Mouse (Mus musculus) hindbrain, postnatal 0 days (tissue): Measurements from ENCODE around the gene Gm17622. TPM values are rescaled to one million over a fixed set of nuclear protein-coding genes. Genes with fewer than 3 reads are reported as not detected.

Experiments
- ATAC-seq: fragments of 200-750 bp; cut with Nextera tagmentation; 2 replicates; pipeline ENCODE4 v1.8.0; 2017; ENCODE audit warnings: mild to moderate bottlenecking, moderate TSS enrichment, moderate library complexity
- DNase-seq: peaks from one replicate; pipeline ENCODE4 v3.0.0-alpha.2; 2015; ENCODE audit warnings: low spot score
- H3K27ac ChIP-seq: fragments of 300-500 bp; sonication (generic); 2 replicates; pipeline ENCODE4 v1.5.1; 2014; ENCODE audit warnings: mild to moderate bottlenecking
- H3K27me3 ChIP-seq: fragments of 300-500 bp; sonication (generic); 2 replicates; pipeline ENCODE4 v1.6.1; 2014; ENCODE audit warnings: low read length, mixed read lengths; ENCODE audit not compliant: insufficient read depth
- H3K36me3 ChIP-seq: fragments of 300-500 bp; sonication (generic); 2 replicates; pipeline ENCODE4 v1.6.1; 2014; ENCODE audit warnings: low read length, mixed read lengths; ENCODE audit not compliant: insufficient read depth
- H3K4me1 ChIP-seq: fragments of 300-500 bp; sonication (generic); 2 replicates; pipeline ENCODE4 v1.6.1; 2014; ENCODE audit warnings: antibody characterized with exemption, low read length, mixed read lengths; ENCODE audit not compliant: insufficient read depth
- H3K4me2 ChIP-seq: fragments of 300-500 bp; sonication (generic); 2 replicates; pipeline ENCODE4 v1.6.1; 2014; ENCODE audit warnings: low read depth, mild to moderate bottlenecking, low read length, moderate library complexity, mixed read lengths
- H3K4me3 ChIP-seq: fragments of 300-500 bp; sonication (generic); 2 replicates; pipeline ENCODE4 v1.5.1; 2014; ENCODE audit warnings: low read length
- H3K9ac ChIP-seq: fragments of 300-500 bp; sonication (generic); replicated peaks from 2 replicates; pipeline ENCODE4 v1.6.1; 2014; ENCODE audit warnings: mild to moderate bottlenecking, low read length, moderate library complexity, mixed read lengths
- H3K9me3 ChIP-seq: fragments of 300-500 bp; sonication (generic); 2 replicates; pipeline ENCODE4 v1.6.1; 2016; ENCODE audit warnings: low read length, mixed read lengths
- CTCF ChIP-seq: IDR thresholded peaks from 2 replicates; pipeline ENCODE4 v1.5.1; 2016; ENCODE audit warnings: antibody characterized with exemption, control low read depth, low read depth
- WGBS: fragments of 180-500 bp; shearing (Covaris S2); extraction: QIAGEN DNeasy Blood & Tissue Kit; methylation state at CpG from one replicate; pipeline ENCODE4 v1.1.7; 2014; 5-methylcytosine and 5-hydroxymethylcytosine counted together
- polyA plus RNA-seq: library from polyadenylated mRNA; unstranded; fragments of >200 nt; fragmentation: Nextera tagmentation; extraction: Ambion mirVana; gene quantifications from 2 replicates; pipeline ENCODE4 v1.2.1, GENCODE M21; 2015
- total RNA-seq: library from RNA; depleted of rRNA; stranded (reverse); fragments of >200 nt; gene quantifications from 2 replicates; pipeline ENCODE4 v1.2.3, GENCODE M21; 2014

Gm17622 gene
- total and polyA plus RNA-seq, 2 experiments from 2014 or later = not detected

- Histone ChIP-seq H3K27me3 (no peaks in the 10 kb centered on the region), H3K4me1 (no peaks in the 10 kb centered on the region), H3K27ac (no peak overlapping the region), H3K4me3 (no peak overlapping the region), H3K4me2 (no peak overlapping the region), H3K9ac (no peak overlapping the region), H3K9me3 (no peaks in the 10 kb centered on the region), H3K36me3 (no peaks in the 10 kb centered on the region)
- no peak for TF ChIP-seq CTCF
- WGBS = 81% methylated on average over 6 of the region's 6 CpGs
- DNase-seq (no peak), ATAC-seq (no peak)
These were observed 15.8 kb downstream of the Gm17622 start for GRCm38 (mm10) chr13:96506313-96506712.

GRCm38 (mm10) chr13:96507541-96507940, 17.0 kb downstream of the Gm17622 start:
- Histone ChIP-seq H3K4me3 (no peak overlapping the region), H3K27ac (no peak overlapping the region), H3K4me2 (no peak overlapping the region), H3K9ac (no peak overlapping the region), H3K4me1 (no peaks in the 10 kb centered on the region), H3K36me3 (no peaks in the 10 kb centered on the region), H3K27me3 (no peaks in the 10 kb centered on the region), H3K9me3 (no peaks in the 10 kb centered on the region)
- WGBS = 93% methylated on average over 4 of the region's 4 CpGs
- ATAC-seq = no peak
- no peak for DNase-seq
- no peak for TF ChIP-seq CTCF

- Histone ChIP-seq H3K4me3 (no peak overlapping the region), H3K27me3 (no peaks in the 10 kb centered on the region), H3K9ac (no peak overlapping the region), H3K36me3 (no peaks in the 10 kb centered on the region), H3K4me2 (no peak overlapping the region), H3K4me1 (no peaks in the 10 kb centered on the region), H3K9me3 (no peaks in the 10 kb centered on the region), H3K27ac (no peak overlapping the region)
- no peak for TF ChIP-seq CTCF
- DNase-seq (no peak), ATAC-seq (no peak)
- WGBS = 79% methylated on average over 13 of the region's 13 CpGs
These were observed 20.1 kb downstream of the Gm17622 start for GRCm38 (mm10) chr13:96510635-96511034.

DNA sequence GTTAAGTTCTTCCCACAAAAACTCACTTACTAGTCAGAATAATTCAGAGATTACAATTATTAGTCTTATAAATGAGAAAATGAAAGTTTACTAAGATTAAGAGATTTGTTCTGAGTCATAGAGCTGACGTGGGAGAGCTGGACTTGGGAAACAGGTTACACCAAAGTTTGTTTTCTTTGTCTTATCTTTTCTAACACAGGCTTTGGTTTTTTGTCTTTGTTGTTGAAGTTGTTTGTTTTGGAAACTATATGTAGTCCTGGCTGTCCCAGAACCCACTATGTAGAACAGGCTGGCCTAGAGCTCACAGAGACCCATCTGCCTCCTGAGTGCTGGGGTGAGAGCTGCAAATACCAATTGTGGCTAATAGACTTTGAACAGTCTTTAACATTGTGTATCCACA, 20.7 kb downstream of the Gm17622 start:
- no peak for ATAC-seq
- 79% methylated on average over 1 of the region's 1 CpGs for WGBS
- H3K36me3 ChIP-seq = no peaks in the 10 kb centered on the region
- no peaks in the 10 kb centered on the region for H3K9me3 ChIP-seq
- H3K4me3 ChIP-seq = no peak overlapping the region
- no peak overlapping the region for H3K27ac ChIP-seq
- H3K4me2 ChIP-seq = no peak overlapping the region
- no peak for DNase-seq
- H3K27me3 ChIP-seq = no peaks in the 10 kb centered on the region
- TF ChIP-seq CTCF = no peak
- no peak overlapping the region for H3K9ac ChIP-seq
- H3K4me1 ChIP-seq = no peaks in the 10 kb centered on the region

DNA sequence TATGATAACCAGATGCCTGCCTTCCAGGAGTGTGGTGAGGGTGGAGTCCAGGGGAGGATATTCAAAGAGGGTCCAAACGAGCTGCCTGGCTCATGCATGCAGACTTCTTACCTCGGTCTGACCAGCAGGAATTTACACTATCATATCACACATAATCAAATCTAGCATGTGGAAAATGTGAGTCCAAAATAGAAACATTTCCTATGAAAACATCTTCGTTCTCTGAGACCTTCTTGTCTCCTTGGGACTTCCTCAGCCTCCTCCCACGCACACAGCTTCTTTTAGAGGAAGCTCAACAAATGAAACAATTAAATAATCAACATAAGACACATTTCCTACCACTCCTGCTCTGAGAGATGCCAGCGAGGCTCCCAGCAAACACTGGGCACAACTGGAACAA, 21.4 kb downstream of the Gm17622 start:
- TF ChIP-seq CTCF = no peak
- no peaks in the 10 kb centered on the region for H3K27me3 ChIP-seq
- H3K4me1 ChIP-seq = no peaks in the 10 kb centered on the region
- no peak overlapping the region for H3K9ac ChIP-seq
- ATAC-seq (no peak), DNase-seq (no peak)
- H3K4me3 ChIP-seq = no peak overlapping the region
- no peaks in the 10 kb centered on the region for H3K36me3 ChIP-seq
- no peak overlapping the region for H3K4me2 ChIP-seq
- no peak overlapping the region for H3K27ac ChIP-seq
- 72% methylated on average over 5 of the region's 5 CpGs for WGBS
- H3K9me3 ChIP-seq = no peaks in the 10 kb centered on the region

DNA sequence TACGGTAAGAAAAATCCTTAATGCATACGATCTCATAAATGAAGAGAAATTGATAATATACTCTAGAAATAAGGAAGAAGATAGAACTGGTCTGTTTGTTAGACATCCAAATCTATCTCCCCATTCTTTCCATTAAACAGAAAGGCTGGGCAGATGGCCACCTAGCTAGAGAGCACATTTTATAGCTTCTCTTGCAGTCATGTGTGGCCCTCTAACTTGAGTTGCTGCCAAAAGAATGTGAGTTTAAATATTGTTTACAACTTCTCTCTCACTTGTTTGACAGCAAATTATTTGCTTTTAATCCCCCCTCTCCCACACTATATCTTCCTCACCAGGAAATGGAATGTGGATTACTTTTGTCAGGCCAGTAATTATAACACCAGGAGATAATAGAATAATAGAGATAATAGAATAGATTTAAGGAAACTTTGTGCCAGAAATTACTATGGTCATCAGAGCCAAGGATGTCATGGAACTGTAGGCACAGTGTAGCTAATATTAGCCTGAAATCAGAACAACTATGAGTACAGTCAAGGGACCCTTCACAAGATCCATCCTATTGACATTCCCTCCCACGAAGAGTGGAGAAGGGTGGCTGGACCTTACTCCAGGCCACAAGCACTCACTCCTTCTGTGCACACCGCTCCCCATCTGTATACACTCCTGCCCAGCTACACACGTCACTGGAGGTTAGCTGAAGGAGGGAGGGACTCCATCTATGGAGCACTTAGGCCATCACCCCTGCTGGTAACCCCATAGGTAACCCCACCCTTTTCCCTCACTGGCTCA, 23.8 kb downstream of the Gm17622 start:
- no peak for DNase-seq
- Histone ChIP-seq H3K4me1 (no peaks in the 10 kb centered on the region), H3K4me2 (no peak overlapping the region), H3K4me3 (no peak overlapping the region), H3K36me3 (no peaks in the 10 kb centered on the region), H3K9me3 (no peaks in the 10 kb centered on the region), H3K27me3 (no peaks in the 10 kb centered on the region), H3K27ac (no peak overlapping the region), H3K9ac (no peak overlapping the region)
- WGBS = 86% methylated on average over 5 of the region's 5 CpGs
- no peak for ATAC-seq
- no peak for TF ChIP-seq CTCF

- DNase-seq = no peak
- Histone ChIP-seq H3K36me3 (no peaks in the 10 kb centered on the region), H3K4me2 (no peak overlapping the region), H3K27me3 (no peaks in the 10 kb centered on the region), H3K4me1 (no peaks in the 10 kb centered on the region), H3K4me3 (no peak overlapping the region), H3K9ac (no peak overlapping the region), H3K9me3 (no peaks in the 10 kb centered on the region), H3K27ac (no peak overlapping the region)
- 96% methylated on average over 9 of the region's 9 CpGs for WGBS
- no peak for TF ChIP-seq CTCF
- ATAC-seq = no peak
These were observed 25.7 kb downstream of the Gm17622 start for GRCm38 (mm10) chr13:96516249-96516648.
